Mouse (Mus musculus): ENCODE measurements around the gene Vangl1.

Vangl1 gene

DNA sequence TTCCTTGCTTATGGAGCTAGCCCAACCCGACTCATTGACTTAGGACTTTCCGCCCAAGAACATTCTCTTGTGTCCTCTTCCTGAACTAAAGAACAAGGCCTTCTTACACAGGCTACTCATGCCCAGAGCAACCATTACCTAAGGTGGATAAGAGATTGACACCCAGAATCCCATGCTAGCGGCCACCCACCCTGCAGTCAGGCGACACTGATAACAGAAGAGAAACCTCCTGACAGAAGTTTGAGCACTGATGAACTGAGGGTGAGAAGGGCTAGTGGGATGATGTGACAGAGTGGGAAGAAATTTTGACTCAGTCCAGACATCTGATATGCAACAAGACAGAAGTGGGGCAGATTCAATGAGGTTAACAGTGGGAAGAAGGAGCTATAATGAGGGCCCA lies 60.1 kb downstream of the Vangl1 start:
- no peak for DNase-seq (ENCODE audit: low read depth, low spot score)

DNA sequence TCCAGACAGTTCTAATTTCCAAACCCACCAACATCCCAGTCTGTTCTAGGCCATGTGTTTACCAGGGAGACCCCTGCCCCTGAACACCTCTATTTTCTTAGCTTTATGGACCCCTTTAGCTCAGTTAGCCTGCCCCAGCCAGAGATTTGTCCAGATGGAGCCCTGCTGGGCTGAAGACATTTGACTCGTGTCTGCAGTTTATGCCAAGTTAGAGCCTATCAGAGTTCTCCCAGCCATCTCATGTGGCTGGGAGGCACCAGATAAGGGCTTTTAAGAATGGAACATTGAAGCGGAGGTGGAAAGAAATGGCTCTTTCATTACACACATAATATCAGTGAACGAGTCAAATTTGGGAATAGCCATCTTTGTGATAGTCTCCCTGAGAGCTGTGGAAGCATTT lies 61.0 kb downstream of the Vangl1 start:
- DNase-seq (ENCODE audit: low read depth, low spot score): no peak

DNA sequence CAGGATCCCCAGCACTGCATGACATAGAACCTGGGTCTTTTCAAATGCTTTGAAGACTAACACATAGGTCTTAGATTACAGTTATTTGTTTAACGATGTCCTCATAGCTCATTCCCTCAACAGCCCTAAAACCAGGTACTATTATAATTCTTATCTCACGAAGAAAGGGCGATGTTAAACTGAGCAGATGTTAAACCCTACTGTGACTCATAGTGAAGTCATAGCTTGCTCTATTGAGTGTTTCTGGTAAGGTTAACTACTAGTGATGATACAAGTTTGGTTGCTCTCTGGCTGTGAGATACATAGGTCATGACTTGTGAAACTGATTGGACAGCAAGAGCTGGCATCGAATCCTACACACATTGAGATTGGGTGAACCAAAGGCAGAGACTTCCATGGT lies 61.5 kb downstream of the Vangl1 start:
- no peak for DNase-seq (ENCODE audit: low read depth, low spot score)

DNA sequence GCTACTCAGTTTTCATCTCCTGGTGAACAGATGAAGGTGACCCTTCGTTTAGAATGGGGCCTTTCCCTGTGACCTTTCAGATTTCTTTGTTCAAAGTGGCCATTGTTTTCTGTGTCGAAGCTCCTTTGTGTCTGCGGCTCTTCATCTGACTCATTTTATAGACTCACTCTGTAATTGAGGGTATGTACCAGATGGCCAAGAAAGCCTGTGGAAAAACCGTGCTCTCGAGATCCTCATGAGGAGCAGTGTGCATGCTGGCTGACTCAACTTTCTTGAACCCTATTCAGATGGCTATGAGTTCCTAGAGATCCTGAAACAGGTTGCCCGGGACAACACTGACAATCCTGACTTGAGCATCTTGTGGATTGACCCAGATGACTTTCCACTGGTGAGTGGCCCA lies 62.6 kb downstream of the Vangl1 start:
- DNase-seq (ENCODE audit: low read depth, low spot score): no peak

DNA sequence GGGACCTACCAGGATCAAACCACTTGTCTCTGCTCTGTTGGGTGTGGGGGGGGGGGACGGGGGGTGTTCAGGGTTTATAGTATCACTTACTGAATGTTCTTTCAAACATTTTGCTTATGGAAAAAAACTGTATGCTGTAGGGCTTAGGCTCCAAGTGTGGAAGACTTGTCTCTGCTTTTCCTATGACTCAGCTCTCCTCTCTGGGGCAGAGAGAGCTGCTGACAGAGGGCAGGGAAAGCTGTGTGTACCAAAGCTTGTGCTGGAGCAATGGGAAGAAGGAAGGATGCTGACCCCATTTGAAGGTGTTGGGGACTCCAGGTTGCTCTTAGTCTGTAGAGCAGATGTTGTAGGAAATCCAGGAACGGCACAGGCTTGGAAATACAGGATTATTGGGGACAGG lies 63.0 kb downstream of the Vangl1 start:
- no peak for DNase-seq (ENCODE audit: low read depth, low spot score)

DNA sequence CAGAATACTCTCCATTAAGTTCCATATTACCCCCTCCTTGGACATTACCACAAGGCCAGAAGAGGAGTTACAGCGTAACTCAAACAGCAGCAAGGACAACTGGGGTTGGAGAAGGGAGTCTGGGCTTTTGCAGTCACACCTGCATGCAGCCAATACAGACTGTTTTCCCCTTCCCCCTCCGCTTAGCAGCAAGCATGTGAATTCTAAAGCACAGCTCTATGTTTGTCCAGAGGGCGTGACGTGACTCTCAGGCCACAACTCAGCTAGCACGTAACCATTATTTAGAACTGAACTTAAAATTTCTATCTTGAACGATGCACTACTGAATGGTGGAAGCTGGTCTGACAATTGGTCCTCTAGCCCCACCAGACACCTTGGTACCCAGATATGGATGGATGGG lies 63.9 kb downstream of the Vangl1 start:
- DNase-seq (ENCODE audit: low read depth, low spot score): no peak

DNA sequence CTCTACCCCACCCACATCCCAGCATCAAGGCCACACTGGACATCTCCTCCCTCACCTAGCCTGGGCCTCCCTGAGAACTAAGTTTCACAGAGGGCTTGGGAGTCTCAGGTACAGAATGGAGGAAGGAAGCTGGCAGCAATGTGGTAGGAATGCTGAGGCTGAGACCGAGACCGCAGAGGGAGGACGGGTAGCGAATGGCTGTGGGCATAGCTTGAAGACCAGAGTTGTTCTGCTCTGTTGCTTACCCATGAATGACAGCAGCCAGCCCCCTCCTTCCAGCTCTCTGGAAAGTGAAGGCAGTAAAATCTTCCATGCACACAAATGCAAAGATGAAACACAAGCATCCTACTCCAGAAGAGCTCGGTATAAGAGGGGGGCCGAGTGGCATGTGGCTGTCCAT lies 65.6 kb downstream of the Vangl1 start:
- DNase-seq (ENCODE audit: low read depth, low spot score): no peak

DNA sequence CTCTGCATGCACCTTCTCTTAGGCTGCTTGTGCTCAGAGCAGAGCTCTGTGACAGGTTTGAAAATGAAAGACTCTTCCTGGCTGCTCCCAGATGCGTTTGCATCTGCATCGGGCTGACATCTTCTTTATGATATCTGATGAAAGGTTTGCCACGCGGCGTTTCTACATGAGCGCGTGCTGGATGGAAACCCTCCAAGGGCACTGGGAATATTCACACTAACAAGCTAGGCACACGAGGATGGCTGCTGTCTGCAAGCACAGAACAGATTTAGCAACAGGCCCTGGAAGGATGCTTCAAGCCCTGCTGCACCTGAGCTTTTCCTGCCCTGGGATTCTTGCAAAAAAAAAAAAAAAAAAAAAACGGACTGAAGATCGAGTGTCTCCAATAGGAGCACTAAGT lies 67.3 kb downstream of the Vangl1 start:
- no peak for DNase-seq (ENCODE audit: low read depth, low spot score)

DNA sequence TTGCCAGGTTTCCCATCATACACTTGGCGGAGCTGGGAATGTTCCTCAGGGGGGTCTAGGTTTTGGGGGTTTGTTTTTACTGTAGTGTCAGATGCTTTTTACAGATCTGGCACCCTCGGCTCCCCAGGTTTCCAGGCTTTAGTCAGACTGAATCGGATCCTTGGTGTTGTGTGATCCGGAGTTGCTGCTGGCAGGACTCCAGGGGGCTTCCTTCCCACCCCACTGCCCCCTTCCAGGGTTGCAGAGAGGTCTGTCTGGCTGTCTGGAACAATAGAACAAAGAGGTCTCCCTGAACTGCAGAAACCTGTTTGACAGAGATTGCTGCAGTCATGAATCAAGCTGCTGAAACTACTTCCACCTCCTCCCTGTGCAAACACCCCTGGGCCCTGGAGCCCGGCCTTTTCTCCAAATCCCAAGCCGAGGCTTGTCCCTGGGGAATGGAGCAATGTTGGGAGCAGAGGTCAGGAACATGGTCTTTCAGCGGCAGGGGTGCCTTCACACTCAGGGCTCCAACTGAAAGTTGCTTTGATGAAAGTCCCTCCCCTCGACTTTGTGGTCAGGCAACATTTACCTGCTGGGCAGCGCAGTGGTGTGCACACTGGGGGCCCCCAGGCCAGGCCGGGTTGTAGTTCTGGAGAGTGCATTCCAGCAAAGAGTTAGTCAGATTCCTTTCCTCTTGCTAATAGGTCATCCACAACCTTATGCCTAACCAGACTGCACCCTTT lies 68.9 kb downstream of the Vangl1 start:
- DNase-seq (ENCODE audit: low read depth, low spot score): no peak

DNA sequence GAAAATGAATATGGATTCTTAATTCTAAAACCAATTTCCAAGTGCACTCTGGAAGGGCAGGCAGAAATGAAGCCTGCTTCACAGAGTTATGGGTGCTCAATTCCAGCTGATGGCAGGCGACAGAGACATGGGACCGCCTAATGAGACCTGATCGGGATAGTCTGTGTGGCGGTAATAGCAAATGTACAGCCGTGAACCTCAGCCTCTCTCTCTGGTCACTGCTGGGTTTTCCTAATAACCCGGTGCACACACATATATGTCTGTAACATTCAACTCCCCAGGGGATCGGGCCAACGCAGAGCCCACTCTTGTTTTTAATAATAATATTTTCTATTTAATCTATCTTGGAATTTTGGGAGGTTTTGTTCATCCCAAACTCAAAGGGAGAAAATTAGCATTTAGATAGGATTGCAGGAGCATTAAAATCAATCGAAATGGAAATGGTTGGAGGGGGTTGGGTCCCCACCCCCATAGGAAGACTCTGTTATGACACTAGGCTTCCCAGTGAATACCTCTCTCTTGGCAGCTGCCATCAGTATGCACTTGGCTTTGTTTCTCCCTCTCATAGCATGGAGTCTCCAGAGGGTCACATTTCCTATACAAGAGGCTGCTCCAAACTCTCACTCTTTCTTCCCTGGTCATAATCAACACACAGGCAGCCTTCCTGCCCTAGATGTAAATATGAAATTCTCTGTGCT lies 72.7 kb downstream of the Vangl1 start:
- DNase-seq (ENCODE audit: low read depth, low spot score): no peak

DNA sequence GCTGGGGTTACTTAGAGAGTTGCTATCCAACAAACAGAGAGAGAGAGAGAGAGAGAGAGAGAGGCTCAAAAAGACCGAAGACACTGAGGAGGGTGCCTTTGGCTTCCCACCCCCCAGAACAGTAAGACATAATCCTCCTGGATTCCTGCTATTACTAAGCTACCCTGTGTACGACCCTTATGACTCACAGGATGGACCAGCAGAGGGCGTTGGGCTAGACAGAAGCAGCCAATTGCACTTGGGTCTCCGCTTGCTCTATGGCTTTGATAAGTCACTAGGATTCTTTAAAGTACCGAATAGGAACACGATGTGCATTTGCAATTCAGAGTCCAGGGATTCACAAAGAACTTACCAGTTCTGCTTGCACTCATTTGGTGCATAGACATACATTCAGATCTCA lies 74.0 kb downstream of the Vangl1 start:
- DNase-seq (ENCODE audit: low read depth, low spot score): no peak

DNA sequence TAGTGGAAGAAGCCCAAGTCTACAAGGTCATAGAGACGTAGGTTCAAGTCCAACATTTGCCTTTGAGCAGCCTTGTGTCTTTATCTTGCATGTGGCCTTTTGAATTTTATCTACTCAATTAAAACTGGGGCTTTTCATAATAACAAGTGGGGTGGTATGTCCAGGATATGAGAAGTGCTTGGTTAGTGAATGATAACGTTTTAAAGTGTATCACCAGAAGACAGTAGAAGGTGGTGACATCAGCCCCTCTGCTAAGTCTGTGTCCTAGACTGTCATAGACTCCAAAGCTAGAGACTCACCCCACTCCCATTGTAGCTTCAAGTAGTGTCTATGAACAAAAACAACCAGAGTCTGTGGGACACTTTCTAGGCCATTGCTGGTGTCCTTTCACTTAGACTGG lies 76.3 kb downstream of the Vangl1 start:
- no peak for DNase-seq (ENCODE audit: low read depth, low spot score)

DNA sequence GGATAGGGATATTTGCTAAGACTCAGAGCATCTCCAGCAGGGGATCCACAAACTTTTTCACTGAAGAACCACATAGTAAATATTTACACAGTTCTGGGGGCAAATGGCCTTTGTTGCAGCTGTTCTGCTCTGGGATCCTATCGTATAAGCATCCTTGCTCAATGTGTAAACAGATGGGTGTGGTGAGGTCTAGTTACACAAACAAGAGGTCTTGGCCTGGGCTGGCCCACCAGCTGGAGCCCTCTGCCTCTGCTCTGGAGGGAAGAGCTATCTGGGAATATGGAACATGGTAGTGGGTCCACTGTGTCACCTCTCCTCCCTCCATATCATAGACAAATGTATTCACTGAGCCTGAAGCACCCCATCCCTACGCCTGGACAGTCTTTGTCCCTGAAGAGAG lies 77.4 kb downstream of the Vangl1 start:
- no peak for DNase-seq (ENCODE audit: low read depth, low spot score)

DNA sequence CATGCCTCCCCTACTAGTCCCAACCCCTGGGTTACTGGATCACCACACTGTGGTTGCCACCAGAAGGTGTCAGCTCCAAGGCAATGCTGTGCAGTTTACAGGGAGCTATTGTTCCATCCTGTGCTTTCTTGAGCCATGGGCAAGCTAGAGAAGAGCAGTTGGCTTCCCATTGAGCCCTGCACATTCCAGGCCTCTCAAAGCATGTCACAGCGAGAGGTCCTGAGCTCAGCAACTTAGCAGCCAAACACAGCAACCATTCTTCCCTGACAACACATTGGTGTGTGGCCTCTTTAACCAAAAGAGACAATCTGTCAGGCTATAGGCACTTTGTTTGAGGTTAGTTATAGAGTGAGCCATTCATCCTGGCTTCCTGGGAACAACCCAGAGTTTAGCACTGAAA lies 78.9 kb downstream of the Vangl1 start:
- DNase-seq (ENCODE audit: low read depth, low spot score): no peak

DNA sequence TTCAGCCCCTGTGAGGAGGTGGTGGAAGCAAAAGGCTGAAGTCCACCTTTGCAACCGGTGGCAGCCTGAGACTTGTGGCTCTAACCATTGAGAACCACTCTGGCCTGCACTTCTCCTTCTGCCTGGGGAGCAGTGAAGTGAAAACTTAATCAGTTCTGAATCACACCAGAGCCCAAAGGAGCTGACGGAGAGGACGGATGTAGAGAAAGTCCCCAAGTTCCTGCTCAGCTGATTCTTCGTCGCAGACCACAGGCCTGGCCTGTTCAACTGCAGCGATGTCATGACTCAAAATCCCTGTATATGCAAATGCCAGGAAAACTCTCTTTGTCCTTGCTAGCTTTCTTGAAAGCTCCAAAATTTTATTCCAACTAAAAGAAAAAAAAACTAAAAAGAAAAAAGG lies 80.8 kb downstream of the Vangl1 start:
- DNase-seq (ENCODE audit: low read depth, low spot score): no peak

DNA sequence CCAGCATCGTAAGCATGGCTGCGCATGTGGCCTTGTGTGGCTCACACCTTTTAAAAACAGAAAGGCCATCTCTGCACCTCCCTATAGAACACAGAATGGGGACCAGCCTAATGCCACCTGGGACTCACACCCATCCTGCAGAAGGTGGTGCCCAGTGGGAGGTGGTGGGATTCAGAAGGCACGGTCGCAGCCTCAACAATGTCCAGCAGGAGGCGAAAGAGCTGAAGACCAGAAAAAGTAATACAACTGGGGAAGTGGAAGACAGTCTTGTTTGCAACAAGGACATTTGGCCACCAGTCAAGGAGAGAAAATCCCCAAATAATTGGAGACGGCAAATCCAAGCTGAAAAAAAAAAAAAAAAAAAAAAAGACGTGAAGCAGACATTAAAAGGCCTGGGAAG lies 82.4 kb downstream of the Vangl1 start:
- DNase-seq (ENCODE audit: low read depth, low spot score): no peak

DNA sequence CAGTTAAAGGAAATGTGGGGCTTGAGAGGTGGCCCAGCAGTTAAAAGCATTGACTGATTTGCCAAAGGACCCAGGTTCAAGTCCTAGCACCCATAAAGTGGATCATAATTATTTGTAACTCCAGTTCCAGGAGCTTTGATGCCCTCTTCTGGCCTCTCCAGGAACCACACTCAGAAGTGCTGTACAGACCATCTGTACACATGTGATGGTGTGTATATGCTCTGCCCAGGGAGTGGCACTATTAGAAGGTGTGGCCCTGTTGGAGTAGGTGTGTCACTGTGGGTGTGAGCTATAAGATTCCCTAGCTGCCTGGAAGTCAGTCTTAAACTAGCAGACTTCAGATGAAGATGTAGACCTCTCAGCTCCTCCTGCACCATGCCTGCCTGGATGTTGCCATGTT lies 83.5 kb downstream of the Vangl1 start:
- no peak for DNase-seq (ENCODE audit: low read depth, low spot score)

DNA sequence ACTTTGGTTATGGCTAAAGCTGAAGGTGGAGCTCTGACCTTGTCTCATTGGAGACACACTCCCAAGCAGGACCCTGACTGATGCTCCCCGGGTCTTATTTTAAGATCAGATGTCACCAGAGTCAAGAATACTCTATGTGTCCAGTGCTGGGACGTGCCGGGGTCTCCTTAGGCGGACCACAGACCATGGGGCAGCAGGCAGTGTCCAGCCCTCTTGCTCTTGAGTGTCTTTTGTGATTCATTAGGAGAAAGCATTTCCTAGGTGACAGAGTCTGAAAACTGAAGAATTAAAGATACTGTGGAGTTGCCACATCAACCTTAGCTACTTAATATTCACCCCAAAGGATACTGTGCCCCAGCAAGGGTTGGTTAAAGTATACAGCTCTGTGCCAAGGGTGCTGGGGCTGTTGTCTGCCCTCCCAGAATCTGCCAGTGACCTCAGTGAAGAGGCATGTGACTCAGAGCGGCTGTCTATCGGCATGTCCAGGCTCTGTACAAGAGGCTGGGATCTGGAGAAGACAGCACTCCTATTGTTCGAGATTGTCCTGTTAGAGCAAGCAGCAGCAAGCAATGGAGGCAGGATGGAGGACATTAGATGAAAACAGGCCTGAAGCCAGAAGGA lies 92.4 kb downstream of the Vangl1 start:
- no peak for DNase-seq (ENCODE audit: low read depth, low spot score)

DNA sequence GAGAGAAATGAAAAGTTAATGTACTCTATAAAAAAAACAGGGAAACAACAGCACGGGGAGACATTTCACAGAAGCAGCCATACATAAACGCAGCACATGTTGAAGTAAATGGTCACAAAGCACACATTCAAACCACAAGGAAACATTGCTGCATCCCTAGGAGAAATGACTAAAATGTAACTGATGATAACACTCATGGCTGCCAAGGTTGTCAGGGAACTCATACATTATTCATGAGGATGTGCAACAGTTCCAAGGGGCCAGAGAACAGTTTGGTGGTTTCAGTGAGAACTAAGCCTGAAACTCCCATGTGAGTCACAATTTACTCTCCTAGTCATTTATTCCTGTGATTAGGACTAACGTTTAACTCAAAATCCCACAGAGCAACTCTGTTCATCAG lies 96.3 kb downstream of the Vangl1 start:
- no peak for DNase-seq (ENCODE audit: low read depth, low spot score)

DNA sequence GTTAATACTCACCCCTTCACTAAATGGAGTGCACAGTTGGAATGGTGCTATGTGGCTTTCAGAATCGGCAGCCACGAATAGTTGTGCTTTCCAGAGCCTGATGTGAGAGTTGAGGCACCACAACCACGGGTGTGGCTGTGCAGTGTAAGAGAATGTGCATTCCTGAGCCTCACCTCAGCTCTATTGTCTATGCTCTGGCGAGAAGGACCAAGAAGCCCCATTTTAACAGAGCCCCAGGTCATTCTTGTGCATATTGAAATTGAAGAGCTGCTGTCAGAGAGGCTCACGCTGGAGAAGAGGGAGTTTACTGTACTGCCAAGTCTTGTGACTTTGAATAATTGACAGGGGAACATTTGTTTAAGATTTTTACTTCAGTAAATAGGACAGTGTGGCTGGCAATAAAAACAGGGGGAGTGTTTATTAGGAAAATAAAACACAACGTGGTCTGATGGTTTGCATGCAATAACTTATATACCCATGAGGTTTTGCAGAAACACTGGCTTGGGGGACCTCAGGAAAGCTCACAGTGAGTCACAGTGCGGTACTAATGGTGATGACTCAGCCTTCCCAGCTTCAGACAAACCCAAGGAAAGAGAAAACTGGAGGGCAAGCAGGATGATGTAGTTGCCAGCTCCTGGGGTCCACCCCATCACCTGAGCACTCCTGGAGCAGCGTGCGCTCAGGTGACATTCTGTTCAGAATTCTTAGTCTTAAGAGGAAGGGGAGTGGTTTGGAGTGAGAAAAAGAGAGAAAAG lies 100.5 kb downstream of the Vangl1 start:
- no peak for DNase-seq (ENCODE audit: low read depth, low spot score)

Data from skeletal muscle tissue, adult 2 months (tissue).